Mouse (Mus musculus) liver, embryonic 14.5 days (tissue): Measurements from ENCODE around the gene Gbf1. TPM values are rescaled to one million over a fixed set of nuclear protein-coding genes. Genes with fewer than 3 reads are reported as not detected.

ENCODE experiments used
- ATAC-seq: fragments of 200-750 bp; cut with Nextera tagmentation; 2 replicates; pipeline ENCODE4 v1.8.0; 2017; ENCODE audit warnings: moderate number of reproducible peaks, mild to moderate bottlenecking, moderate library complexity; ENCODE audit not compliant: insufficient read depth
- DNase-seq, 3 experiments: peaks; one replicate each; pipeline ENCODE4 v3.0.0-alpha.2; 2012 to 2013; ENCODE audit warnings: low read depth in 3 of 3, low spot score in 3 of 3
- H3K27ac ChIP-seq: fragments of 300-500 bp; sonication (generic); 2 replicates; pipeline ENCODE4 v1.5.1; 2014; ENCODE audit warnings: moderate library complexity, mild to moderate bottlenecking, control low read depth, inconsistent platforms
- H3K27me3 ChIP-seq: fragments of 300-500 bp; sonication (generic); 2 replicates; pipeline ENCODE4 v1.6.1; 2014; ENCODE audit warnings: mild to moderate bottlenecking, low read length, moderate library complexity; ENCODE audit not compliant: control insufficient read depth, insufficient read depth
- H3K36me3 ChIP-seq: fragments of 300-500 bp; sonication (generic); replicated peaks from 2 replicates; pipeline ENCODE4 v1.6.1; 2014; ENCODE audit warnings: low read depth; ENCODE audit not compliant: control insufficient read depth, insufficient read depth
- H3K4me1 ChIP-seq, 2 experiments: fragments of 200-500 bp in 1 of 2; fragments of 300-500 bp in 1 of 2; sonication (generic) in 1 of 2; replicated peaks; 2 replicates each; pipeline ENCODE4 v1.6.1; 2012 to 2014; ENCODE audit warnings: antibody characterized with exemption in 1 of 2, inconsistent platforms in 1 of 2, low read length in 1 of 2; ENCODE audit not compliant: control insufficient read depth in 2 of 2, insufficient read depth in 2 of 2
- H3K4me2 ChIP-seq: fragments of 300-500 bp; sonication (generic); 2 replicates; pipeline ENCODE4 v1.6.1; 2014; ENCODE audit warnings: low read depth, mild to moderate bottlenecking, control low read depth, moderate library complexity
- H3K4me3 ChIP-seq, 2 experiments: fragments of 200-500 bp in 1 of 2; fragments of 300-500 bp in 1 of 2; sonication (generic) in 1 of 2; 2 replicates each; pipeline ENCODE4 v1.5.1; 2012 to 2014; ENCODE audit warnings: low read depth in 2 of 2, low read length in 2 of 2, mild to moderate bottlenecking in 2 of 2, control low read depth in 1 of 2, inconsistent platforms in 1 of 2, moderate library complexity in 1 of 2; ENCODE audit not compliant: insufficient read depth in 1 of 2
- H3K9ac ChIP-seq: fragments of 300-500 bp; sonication (generic); replicated peaks from 2 replicates; pipeline ENCODE4 v1.6.1; 2014; ENCODE audit warnings: mild to moderate bottlenecking, control low read depth, moderate library complexity
- H3K9me3 ChIP-seq: fragments of 300-500 bp; sonication (generic); 2 replicates; pipeline ENCODE4 v1.6.1; 2016; ENCODE audit warnings: low read length, mixed read lengths; ENCODE audit not compliant: control insufficient read depth
- CTCF ChIP-seq: IDR thresholded peaks from 2 replicates; pipeline ENCODE4 v1.5.1; 2016; ENCODE audit warnings: antibody characterized with exemption, low read depth, control low read depth
- EP300 ChIP-seq: IDR thresholded peaks from 2 replicates; pipeline ENCODE4 v1.6.1; 2016; ENCODE audit warnings: antibody characterized with exemption, low read depth
- WGBS: fragments of 180-500 bp; shearing (Covaris S2); extraction: QIAGEN DNeasy Blood & Tissue Kit; methylation state at CpG from one replicate; pipeline ENCODE4 v1.1.7; 2014; ENCODE audit not compliant: insufficient replicate concordance; 5-methylcytosine and 5-hydroxymethylcytosine counted together
- polyA plus RNA-seq, 2 experiments: library from polyadenylated mRNA; depleted of rRNA in 1 of 2; stranded (reverse) in 1 of 2; unstranded in 1 of 2; fragments of >200 nt; fragmentation: Nextera tagmentation in 1 of 2; extraction: Ambion mirVana in 1 of 2; gene quantifications; 2 replicates each; pipeline versions ENCODE4 v1.2.1 to v1.2.3; 2012 to 2014

Gene Gbf1
- polyA plus RNA-seq, 2 experiments, result 11.2 to 14.6 TPM

- H3K4me2 ChIP-seq, result no peak overlapping the region
- WGBS, result 52% methylated on average over 5 of the region's 5 CpGs
- H3K4me3 ChIP-seq, result no peak overlapping the region
- no peak for DNase-seq
- no peak overlapping the region for H3K9ac ChIP-seq
- H3K9me3 ChIP-seq, result no peaks in the 10 kb centered on the region
- H3K4me1 ChIP-seq, result 0 out of 4 replicates have a peak, but pooled peaks cover 0 to 4% of the 10 kb centered on the region in 2 experiments
- H3K27ac ChIP-seq, result no peak overlapping the region
- no peaks in the 10 kb centered on the region for H3K27me3 ChIP-seq
- no peak for ATAC-seq
- no peaks in the 10 kb centered on the region for H3K36me3 ChIP-seq
- TF ChIP-seq CTCF (no peak), EP300 (no peak)
Measured at GRCm38 (mm10) chr19:46198891-46199290, 46.6 kb downstream of the Gbf1 start.

GRCm38 (mm10) chr19:46204166-46204565 is 51.9 kb downstream of the Gbf1 start:
- Histone ChIP-seq H3K27ac (no peak overlapping the region), H3K36me3 (no peaks in the 10 kb centered on the region), H3K9me3 (no peaks in the 10 kb centered on the region), H3K4me2 (no peak overlapping the region), H3K27me3 (no peaks in the 10 kb centered on the region), H3K4me3 (no peak overlapping the region), H3K4me1 (no peaks in the 10 kb centered on the region), H3K9ac (no peak overlapping the region)
- 81% methylated on average over 6 of the region's 6 CpGs for WGBS
- no peak for DNase-seq
- ATAC-seq, result no peak
- no peak for TF ChIP-seq CTCF
- no peak for TF ChIP-seq EP300

- no peak for DNase-seq
- Histone ChIP-seq H3K36me3 (no peaks in the 10 kb centered on the region), H3K4me2 (no peak overlapping the region), H3K9ac (no peak overlapping the region), H3K4me3 (no peak overlapping the region), H3K27me3 (no peaks in the 10 kb centered on the region), H3K4me1 (no peaks in the 10 kb centered on the region), H3K9me3 (no peaks in the 10 kb centered on the region), H3K27ac (no peak overlapping the region)
- TF ChIP-seq EP300 (no peak), CTCF (no peak)
- no peak for ATAC-seq
- 83% methylated on average over 6 of the region's 6 CpGs for WGBS
Measured at GRCm38 (mm10) chr19:46205680-46206079, 53.4 kb downstream of the Gbf1 start.

- no peak overlapping the region for H3K4me2 ChIP-seq
- no peak overlapping the region for H3K27ac ChIP-seq
- no peak for TF ChIP-seq EP300
- H3K36me3 ChIP-seq, result no peaks in the 10 kb centered on the region
- DNase-seq (no peak), ATAC-seq (no peak)
- no peak overlapping the region for H3K4me3 ChIP-seq
- no peak overlapping the region for H3K9ac ChIP-seq
- H3K4me1 ChIP-seq, result no peaks in the 10 kb centered on the region
- no peaks in the 10 kb centered on the region for H3K9me3 ChIP-seq
- no peaks in the 10 kb centered on the region for H3K27me3 ChIP-seq
Measured at GRCm38 (mm10) chr19:46210951-46211350, 58.6 kb downstream of the Gbf1 start.

GRCm38 (mm10) chr19:46214541-46214940 is 62.2 kb downstream of the Gbf1 start:
- no peaks in the 10 kb centered on the region for H3K36me3 ChIP-seq
- TF ChIP-seq CTCF (no peak), EP300 (no peak)
- 64% methylated on average over 5 of the region's 5 CpGs for WGBS

GRCm38 (mm10) chr19:46215401-46215800 is 63.1 kb downstream of the Gbf1 start:
- Histone ChIP-seq H3K4me3 (no peak overlapping the region), H3K9me3 (no peaks in the 10 kb centered on the region), H3K4me2 (no peak overlapping the region), H3K27me3 (no peaks in the 10 kb centered on the region), H3K4me1 (no peaks in the 10 kb centered on the region), H3K36me3 (no peaks in the 10 kb centered on the region), H3K27ac (no peak overlapping the region), H3K9ac (no peak overlapping the region)
- ATAC-seq (no peak), DNase-seq (no peak)
- TF ChIP-seq CTCF (no peak), EP300 (no peak)
- 76% methylated on average over 3 of the region's 3 CpGs for WGBS

More at GRCm38 (mm10) chr19:46214541-46214940, 62.2 kb downstream of the Gbf1 start:
- no peak overlapping the region for H3K4me3 ChIP-seq
- DNase-seq (no peak), ATAC-seq (no peak)
- H3K27ac ChIP-seq, result no peak overlapping the region
- H3K9me3 ChIP-seq, result no peaks in the 10 kb centered on the region
- H3K4me1 ChIP-seq, result no peaks in the 10 kb centered on the region
- no peak overlapping the region for H3K4me2 ChIP-seq
- no peaks in the 10 kb centered on the region for H3K27me3 ChIP-seq
- H3K9ac ChIP-seq, result no peak overlapping the region
